Mouse (Mus musculus) ES-Bruce4 (cell line): Measurements from ENCODE around the gene Patl2. TPM values are rescaled to one million over a fixed set of nuclear protein-coding genes. Genes with fewer than 3 reads are reported as not detected.

ENCODE experiments used
- H3K27ac ChIP-seq: 2 replicates; pipeline ENCODE4 v1.5.1; 2012; ENCODE audit warnings: low read length, inconsistent platforms; ENCODE audit not compliant: insufficient read depth
- H3K27me3 ChIP-seq: 2 replicates; pipeline ENCODE4 v1.6.1; 2012; ENCODE audit warnings: mild to moderate bottlenecking, low read length, inconsistent platforms; ENCODE audit not compliant: control insufficient read depth, poor library complexity, insufficient read depth, severe bottlenecking
- H3K36me3 ChIP-seq: 2 replicates; pipeline ENCODE4 v1.6.1; 2012; ENCODE audit warnings: inconsistent platforms, mild to moderate bottlenecking, low read length, moderate library complexity; ENCODE audit not compliant: control insufficient read depth, poor library complexity, insufficient read depth, severe bottlenecking
- H3K4me1 ChIP-seq: one replicate; pipeline ENCODE4 v1.8.1; 2011; ENCODE audit warnings: low read length; ENCODE audit not compliant: control insufficient read depth, insufficient read depth
- H3K4me3 ChIP-seq: 2 replicates; pipeline ENCODE4 v1.5.1; 2011; ENCODE audit warnings: low read depth, mild to moderate bottlenecking, low read length
- H3K9ac ChIP-seq: 2 replicates; pipeline ENCODE4 v1.6.1; 2012; ENCODE audit warnings: low read depth, mild to moderate bottlenecking, inconsistent platforms; ENCODE audit not compliant: poor library complexity, severe bottlenecking
- H3K9me3 ChIP-seq: replicated peaks from 2 replicates; pipeline ENCODE4 v1.6.1; 2012; ENCODE audit warnings: mild to moderate bottlenecking, low read length, inconsistent platforms; ENCODE audit not compliant: control insufficient read depth, poor library complexity, insufficient read depth, severe bottlenecking
- CTCF ChIP-seq: IDR thresholded peaks from one replicate; pipeline ENCODE4 v1.8.1; 2011; ENCODE audit warnings: low read depth, low read length
- EP300 ChIP-seq: IDR thresholded peaks from 2 replicates; pipeline ENCODE4 v1.6.1; 2011; ENCODE audit warnings: low read depth, low read length; ENCODE audit not compliant: insufficient read depth
- POLR2A ChIP-seq: IDR thresholded peaks from one replicate; pipeline ENCODE4 v1.8.1; 2011; ENCODE audit warnings: low read length; ENCODE audit not compliant: insufficient read depth
- polyA plus RNA-seq: library from polyadenylated mRNA; stranded (reverse); fragments of >200 nt; gene quantifications from 2 replicates; pipeline ENCODE4 v1.2.4, GENCODE M21; 2011; ENCODE audit warnings: low read depth; ENCODE audit not compliant: missing spikeins, insufficient read depth, insufficient read length

Patl2 gene
- polyA plus RNA-seq, 1 experiment, result 2.5 TPM

GRCm38 (mm10) chr2:122158362-122158802 is 27.6 kb downstream of the Patl2 start:
- Histone ChIP-seq H3K4me3 (no peak overlapping the region), H3K27ac (no peak overlapping the region), H3K9ac (no peak overlapping the region), H3K27me3 (no peaks in the 10 kb centered on the region), H3K9me3 (no peaks in the 10 kb centered on the region), H3K4me1 (peaks cover 2% of the 10 kb centered on the region), H3K36me3 (no peaks in the 10 kb centered on the region)
- TF ChIP-seq CTCF (no peak), POLR2A (no peak), EP300 (no peak)

DNA sequence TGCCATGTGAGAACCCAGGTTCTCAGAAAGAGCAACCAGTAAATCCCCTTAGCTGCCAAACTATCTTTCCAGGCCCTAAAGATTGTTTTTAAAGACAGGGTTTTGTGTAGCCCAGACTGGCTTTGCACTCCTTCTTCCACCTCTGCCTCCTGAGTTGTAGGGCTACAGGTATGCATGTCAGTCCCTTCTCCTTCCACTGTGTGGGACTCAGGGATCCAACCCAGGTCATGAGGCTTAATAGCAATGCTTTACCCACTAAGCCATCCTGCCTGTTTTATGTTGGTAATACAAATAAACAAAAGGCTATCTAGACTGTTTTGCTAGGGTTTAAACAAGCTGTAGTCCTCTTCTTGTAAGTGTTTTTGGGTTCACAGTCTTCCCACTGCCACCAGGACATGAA is 28.4 kb downstream of the Patl2 start:
- no peak for TF ChIP-seq POLR2A
- no peak for TF ChIP-seq EP300
- no peak for TF ChIP-seq CTCF
- H3K27ac ChIP-seq, result no peak overlapping the region
- H3K9me3 ChIP-seq, result no peaks in the 10 kb centered on the region
- H3K4me3 ChIP-seq, result no peak overlapping the region
- H3K9ac ChIP-seq, result no peak overlapping the region
- H3K27me3 ChIP-seq, result no peaks in the 10 kb centered on the region
- H3K36me3 ChIP-seq, result no peaks in the 10 kb centered on the region
- H3K4me1 ChIP-seq, result peaks cover 2% of the 10 kb centered on the region

DNA sequence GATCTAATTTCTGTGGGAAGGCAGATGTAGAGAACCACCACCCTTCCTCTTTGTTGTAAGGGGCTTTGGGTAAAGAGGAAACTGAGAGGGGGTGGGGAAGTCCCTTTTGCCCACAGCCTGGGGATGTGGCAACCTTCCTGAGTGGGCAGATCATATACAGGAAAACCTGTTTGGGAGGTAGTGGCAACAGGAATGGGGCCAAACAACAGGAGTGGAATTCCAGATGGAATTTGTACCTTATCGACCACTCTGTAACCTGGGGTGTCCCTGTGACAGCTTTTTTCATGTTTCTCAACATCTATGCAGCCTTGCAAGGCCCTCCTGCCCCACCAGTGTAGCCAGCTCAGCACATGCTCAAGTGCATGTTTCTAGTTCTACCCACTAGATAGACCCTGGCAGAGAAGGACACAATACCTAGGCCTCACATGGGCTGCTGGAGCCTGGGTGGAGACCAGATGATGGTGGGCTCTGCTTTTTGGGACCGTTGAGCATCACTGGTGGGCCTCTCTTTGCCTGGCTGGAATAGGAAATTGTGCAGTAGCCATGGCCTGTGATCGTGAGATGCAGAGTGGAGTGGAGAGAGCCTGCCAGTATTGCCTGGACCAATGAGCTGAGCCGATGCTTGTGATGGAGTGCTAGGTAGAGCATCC is 29.8 kb downstream of the Patl2 start:
- no peaks in the 10 kb centered on the region for H3K27me3 ChIP-seq
- no peak overlapping the region for H3K4me3 ChIP-seq
- TF ChIP-seq POLR2A (no peak), EP300 (no peak), CTCF (no peak)
- no peaks in the 10 kb centered on the region for H3K36me3 ChIP-seq
- H3K4me1 ChIP-seq, result peaks cover 1% of the 10 kb centered on the region
- no peak overlapping the region for H3K27ac ChIP-seq
- no peak overlapping the region for H3K9ac ChIP-seq
- H3K9me3 ChIP-seq, result no peaks in the 10 kb centered on the region

DNA sequence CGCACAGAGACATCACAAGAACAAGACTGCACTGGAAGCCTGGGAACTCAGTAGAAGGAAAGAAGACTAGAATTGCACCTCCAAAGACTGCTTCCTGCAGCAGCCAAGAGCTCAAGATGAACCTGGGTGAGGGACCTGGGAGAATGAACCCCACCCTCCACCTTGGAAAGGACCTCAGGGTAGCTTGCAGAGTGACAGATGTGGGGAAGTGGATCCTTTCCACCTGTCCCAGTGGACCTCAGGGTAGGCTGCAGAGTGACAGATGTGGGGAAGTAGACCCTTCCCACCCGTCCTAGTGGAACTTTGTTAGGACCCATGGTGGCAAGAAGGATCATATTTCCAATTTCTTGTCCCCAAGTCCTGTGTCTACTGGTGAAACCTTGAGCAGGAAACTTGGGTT is 30.7 kb downstream of the Patl2 start:
- no peak for TF ChIP-seq CTCF
- TF ChIP-seq POLR2A, result no peak
- no peak for TF ChIP-seq EP300
- no peaks in the 10 kb centered on the region for H3K36me3 ChIP-seq
- H3K4me3 ChIP-seq, result no peak overlapping the region
- H3K27me3 ChIP-seq, result no peaks in the 10 kb centered on the region
- no peaks in the 10 kb centered on the region for H3K4me1 ChIP-seq
- no peak overlapping the region for H3K27ac ChIP-seq
- no peak overlapping the region for H3K9ac ChIP-seq
- no peaks in the 10 kb centered on the region for H3K9me3 ChIP-seq

DNA sequence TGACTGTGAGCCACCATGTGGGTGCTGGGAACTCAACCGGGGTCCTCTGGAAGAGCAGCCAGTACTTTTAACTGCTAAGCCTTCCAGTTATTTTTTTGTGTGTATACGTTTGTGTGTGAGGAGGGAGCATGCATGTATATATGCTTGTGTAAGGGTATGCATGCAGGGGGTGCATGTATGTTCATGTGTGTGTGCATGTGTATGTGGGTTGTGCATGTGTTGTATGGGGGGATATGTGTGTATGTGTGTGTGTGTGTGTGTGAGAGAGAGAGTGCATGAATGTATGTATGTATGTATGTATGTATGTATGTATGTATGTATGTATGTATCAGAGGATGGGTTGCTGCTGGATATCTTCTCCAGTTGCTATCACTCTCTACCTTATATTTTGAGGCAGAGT is 31.5 kb downstream of the Patl2 start:
- Histone ChIP-seq H3K9ac (no peak overlapping the region), H3K36me3 (no peaks in the 10 kb centered on the region), H3K27ac (no peak overlapping the region), H3K4me3 (no peak overlapping the region), H3K4me1 (no peaks in the 10 kb centered on the region), H3K9me3 (no peaks in the 10 kb centered on the region), H3K27me3 (peaks cover 1% of the 10 kb centered on the region; the same call in 1 of the 2 replicates)
- no peak for TF ChIP-seq CTCF
- no peak for TF ChIP-seq EP300
- no peak for TF ChIP-seq POLR2A

- Histone ChIP-seq H3K9ac (no peak overlapping the region), H3K4me1 (no peaks in the 10 kb centered on the region), H3K36me3 (no peaks in the 10 kb centered on the region), H3K4me3 (no peak overlapping the region), H3K9me3 (no peaks in the 10 kb centered on the region), H3K27ac (no peak overlapping the region), H3K27me3 (peaks cover 1% of the 10 kb centered on the region; the same call in 1 of the 2 replicates)
- TF ChIP-seq CTCF (no peak), POLR2A (no peak)
These were observed 32.2 kb downstream of the Patl2 start for GRCm38 (mm10) chr2:122153681-122154365.
